Mouse (Mus musculus) heart, embryonic 12.5 days (tissue): ENCODE measurements at regions not wholly inside any gene's neighbourhood (a gene's known extent, or its start where the extent isn't known, plus 50 kb on each side); places are given as distances from the start of the nearest gene placed in this dataset.

Experiments used
- ATAC-seq: fragments of 200-750 bp; cut with Nextera tagmentation; 2 replicates; pipeline ENCODE4 v1.8.0; 2017; ENCODE audit warnings: moderate TSS enrichment, moderate library complexity; ENCODE audit not compliant: insufficient number of reproducible peaks, low FRiP score
- H3K27ac ChIP-seq: fragments of 300-500 bp; sonication (generic); 2 replicates; pipeline ENCODE4 v1.5.1; 2016; ENCODE audit warnings: mild to moderate bottlenecking, moderate library complexity; ENCODE audit not compliant: poor library complexity, severe bottlenecking
- H3K27me3 ChIP-seq: fragments of 300-500 bp; sonication (generic); replicated peaks from 2 replicates; pipeline ENCODE4 v1.6.1; 2016; ENCODE audit warnings: mild to moderate bottlenecking, moderate library complexity
- H3K36me3 ChIP-seq: fragments of 300-500 bp; sonication (generic); 2 replicates; pipeline ENCODE4 v1.6.1; 2016; ENCODE audit warnings: mild to moderate bottlenecking, moderate library complexity
- H3K4me1 ChIP-seq: fragments of 300-500 bp; sonication (generic); replicated peaks from 2 replicates; pipeline ENCODE4 v1.6.1; 2016; ENCODE audit warnings: mild to moderate bottlenecking
- H3K4me2 ChIP-seq: fragments of 300-500 bp; sonication (generic); 2 replicates; pipeline ENCODE4 v1.6.1; 2016; ENCODE audit warnings: mild to moderate bottlenecking, moderate library complexity
- H3K4me3 ChIP-seq: fragments of 300-500 bp; sonication (generic); 2 replicates; pipeline ENCODE4 v1.5.1; 2016; ENCODE audit warnings: mild to moderate bottlenecking
- H3K9ac ChIP-seq: fragments of 300-500 bp; sonication (generic); 2 replicates; pipeline ENCODE4 v1.6.1; 2016; ENCODE audit warnings: mild to moderate bottlenecking, moderate library complexity
- H3K9me3 ChIP-seq: fragments of 300-500 bp; sonication (generic); replicated peaks from 2 replicates; pipeline ENCODE4 v1.6.1; 2016; ENCODE audit warnings: mild to moderate bottlenecking, moderate library complexity
- WGBS: fragments of 180-500 bp; shearing (Covaris S2); methylation state at CpG from one replicate; pipeline ENCODE4 v1.1.7; 2016; 5-methylcytosine and 5-hydroxymethylcytosine counted together

GRCm38 (mm10) chr3:62047704-62048506, 290.2 kb upstream of the Arhgef26 start:
- Histone ChIP-seq H3K4me1 (no peaks in the 10 kb centered on the region), H3K36me3 (no peaks in the 10 kb centered on the region), H3K9me3 (0 out of 2 replicates have a peak, but pooled peaks cover 3% of the 10 kb centered on the region), H3K4me2 (no peak overlapping the region), H3K27me3 (no peaks in the 10 kb centered on the region), H3K27ac (no peak overlapping the region), H3K9ac (no peak overlapping the region), H3K4me3 (no peak overlapping the region)
- ATAC-seq, result no peak
- WGBS, result 80% methylated on average over 4 of the region's 4 CpGs

GRCm38 (mm10) chr3:62054237-62054636, 283.9 kb upstream of the Arhgef26 start:
- Histone ChIP-seq H3K4me2 (no peak overlapping the region), H3K36me3 (no peaks in the 10 kb centered on the region), H3K4me1 (no peaks in the 10 kb centered on the region), H3K9me3 (0 out of 2 replicates have a peak, but pooled peaks cover 3% of the 10 kb centered on the region), H3K9ac (no peak overlapping the region), H3K4me3 (no peak overlapping the region), H3K27ac (no peak overlapping the region), H3K27me3 (no peaks in the 10 kb centered on the region)
- ATAC-seq, result no peak
- WGBS, result 71% methylated on average over 1 of the region's 1 CpGs

- no peak for ATAC-seq
- no peak overlapping the region for H3K4me2 ChIP-seq
- WGBS, result 61% methylated on average over 2 of the region's 2 CpGs
Observed at GRCm38 (mm10) chr3:62078511-62078910, 259.6 kb upstream of the Arhgef26 start.

GRCm38 (mm10) chr3:62085544-62085943, 252.6 kb upstream of the Arhgef26 start:
- Histone ChIP-seq H3K36me3 (no peaks in the 10 kb centered on the region), H3K9ac (no peak overlapping the region), H3K27ac (no peak overlapping the region), H3K4me3 (no peak overlapping the region), H3K27me3 (no peaks in the 10 kb centered on the region), H3K4me2 (no peak overlapping the region), H3K9me3 (no peaks in the 10 kb centered on the region), H3K4me1 (no peaks in the 10 kb centered on the region)
- ATAC-seq, result no peak

More at GRCm38 (mm10) chr3:62078511-62078910, 259.6 kb upstream of the Arhgef26 start:
- no peak overlapping the region for H3K27ac ChIP-seq
- no peaks in the 10 kb centered on the region for H3K9me3 ChIP-seq
- H3K36me3 ChIP-seq, result no peaks in the 10 kb centered on the region
- no peak overlapping the region for H3K4me3 ChIP-seq
- H3K4me1 ChIP-seq, result no peaks in the 10 kb centered on the region
- no peak overlapping the region for H3K9ac ChIP-seq
- H3K27me3 ChIP-seq, result no peaks in the 10 kb centered on the region

GRCm38 (mm10) chr3:62087215-62087614, 250.9 kb upstream of the Arhgef26 start:
- no peak overlapping the region for H3K4me3 ChIP-seq
- H3K4me2 ChIP-seq, result no peak overlapping the region
- H3K27me3 ChIP-seq, result no peaks in the 10 kb centered on the region
- no peak overlapping the region for H3K27ac ChIP-seq
- no peak for ATAC-seq
- no peak overlapping the region for H3K9ac ChIP-seq
- no peaks in the 10 kb centered on the region for H3K4me1 ChIP-seq
- no peaks in the 10 kb centered on the region for H3K9me3 ChIP-seq
- 83% methylated on average over 1 of the region's 1 CpGs for WGBS
- no peaks in the 10 kb centered on the region for H3K36me3 ChIP-seq

GRCm38 (mm10) chr3:62103101-62103500, 235.0 kb upstream of the Arhgef26 start:
- Histone ChIP-seq H3K9me3 (no peaks in the 10 kb centered on the region), H3K4me2 (no peak overlapping the region), H3K4me3 (no peak overlapping the region), H3K27ac (no peak overlapping the region), H3K9ac (no peak overlapping the region), H3K4me1 (no peaks in the 10 kb centered on the region), H3K27me3 (no peaks in the 10 kb centered on the region), H3K36me3 (no peaks in the 10 kb centered on the region)
- WGBS, result 33% methylated on average over 5 of the region's 5 CpGs
- peak; percentile 53 for ATAC-seq

GRCm38 (mm10) chr3:62103872-62104271, 234.3 kb upstream of the Arhgef26 start:
- no peaks in the 10 kb centered on the region for H3K27me3 ChIP-seq
- no peaks in the 10 kb centered on the region for H3K9me3 ChIP-seq
- H3K4me3 ChIP-seq, result no peak overlapping the region
- no peak overlapping the region for H3K9ac ChIP-seq
- H3K4me2 ChIP-seq, result no peak overlapping the region
- H3K4me1 ChIP-seq, result no peaks in the 10 kb centered on the region
- no peaks in the 10 kb centered on the region for H3K36me3 ChIP-seq
- no peak for ATAC-seq
- no peak overlapping the region for H3K27ac ChIP-seq

GRCm38 (mm10) chr3:62104560-62104959, 233.6 kb upstream of the Arhgef26 start:
- no peak overlapping the region for H3K4me3 ChIP-seq
- no peak overlapping the region for H3K9ac ChIP-seq
- no peaks in the 10 kb centered on the region for H3K27me3 ChIP-seq
- H3K9me3 ChIP-seq, result no peaks in the 10 kb centered on the region
- H3K4me1 ChIP-seq, result no peaks in the 10 kb centered on the region
- H3K4me2 ChIP-seq, result no peak overlapping the region
- ATAC-seq, result no peak
- WGBS, result 61% methylated on average over 1 of the region's 1 CpGs
- no peaks in the 10 kb centered on the region for H3K36me3 ChIP-seq
- H3K27ac ChIP-seq, result no peak overlapping the region

- no peak overlapping the region for H3K27ac ChIP-seq
- H3K4me2 ChIP-seq, result no peak overlapping the region
- H3K9me3 ChIP-seq, result no peaks in the 10 kb centered on the region
- H3K4me3 ChIP-seq, result no peak overlapping the region
- H3K9ac ChIP-seq, result no peak overlapping the region
- no peaks in the 10 kb centered on the region for H3K27me3 ChIP-seq
- H3K4me1 ChIP-seq, result no peaks in the 10 kb centered on the region
- no peaks in the 10 kb centered on the region for H3K36me3 ChIP-seq
- no peak for ATAC-seq
Observed at GRCm38 (mm10) chr3:62107339-62107738, 230.8 kb upstream of the Arhgef26 start.
